18 mouse cellular contexts compared by ENCODE assay signal in the genomic region with DNA sequence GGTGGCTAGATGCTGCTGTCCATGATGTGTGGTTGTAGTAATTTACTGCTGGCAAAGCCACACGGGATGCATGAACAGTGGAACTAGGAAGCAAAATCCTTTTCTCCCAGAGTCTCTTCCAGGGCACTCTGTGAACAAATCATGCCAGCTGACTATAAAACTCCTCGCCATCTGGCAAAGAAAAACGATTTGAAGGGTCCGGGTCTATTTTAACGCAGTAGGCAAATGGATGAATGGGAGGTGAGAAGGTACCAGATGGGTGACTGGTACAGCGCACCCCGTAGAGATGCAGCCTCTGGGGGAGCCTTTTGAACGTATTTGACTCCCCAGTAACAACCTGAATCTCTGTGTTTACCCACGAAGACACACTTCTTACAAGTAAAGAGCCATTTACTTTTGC. TPM values are rescaled to one million over a fixed set of nuclear protein-coding genes. Genes with fewer than 3 reads are reported as not detected.
A peak's percentile ranks its signal among the peaks of the same experiment; 100 is the strongest.
DNase-seq lines count a peak whose midpoint lies in the region; ATAC-seq and TF ChIP-seq lines count a peak whose summit lies in the region.
"Had no signal": no experiment of that assay in that cellular context is flagged by ENCODE, and none has a peak within 500 bp of the region (broad histone marks: within the 10 kb centered on the region; RNA-seq: fewer than 3 reads in every experiment).

No protein-coding gene starts in this region.

- WGBS in forebrain, postnatal 0 days, result 59% methylated on average over 9 of the region's 9 CpGs

- H3K9me3 ChIP-seq in forebrain, postnatal 0 days (ENCODE audit: low read length), result no peaks in the 10 kb centered on the region
- H3K9me3 ChIP-seq: hindbrain, embryonic 10.5 days; limb, embryonic 10.5 days; neural tube, embryonic 12.5 days had no signal

- H3K4me2 ChIP-seq in forebrain, postnatal 0 days (ENCODE audit: low read depth), result peak overlapping the region; percentile 25; the same call in 1 of the 2 replicates
- H3K4me2 ChIP-seq: embryonic facial prominence, embryonic 12.5 days; neural tube, embryonic 12.5 days had no signal

- peak; percentile 40; the same call in 1 of the 2 replicates for ATAC-seq in forebrain, postnatal 0 days

- no peaks in the 10 kb centered on the region for H3K27me3 ChIP-seq in forebrain, postnatal 0 days (ENCODE audit: insufficient read depth, low read length)
- H3K27me3 ChIP-seq: embryonic facial prominence, embryonic 12.5 days; neural tube, embryonic 12.5 days had no signal

- H3K9ac ChIP-seq in forebrain, postnatal 0 days, result no peak overlapping the region
- H3K9ac ChIP-seq: embryonic facial prominence, embryonic 12.5 days; neural tube, embryonic 12.5 days had no signal

- H3K4me3 ChIP-seq in forebrain, postnatal 0 days (ENCODE audit: low read depth, low read length), result no peak overlapping the region
- H3K4me3 ChIP-seq: embryonic facial prominence, embryonic 12.5 days; erythroblast, embryonic 14.5 days; hindbrain, embryonic 10.5 days; limb, embryonic 10.5 days; neural tube, embryonic 12.5 days had no signal

- H3K4me1 ChIP-seq in forebrain, postnatal 0 days (ENCODE audit: insufficient read depth), result no peaks in the 10 kb centered on the region
- H3K4me1 ChIP-seq: embryonic facial prominence, embryonic 12.5 days; hindbrain, embryonic 10.5 days; limb, embryonic 10.5 days; neural tube, embryonic 12.5 days had no signal

- DNase-seq in layer of hippocampus, adult 11-12 months (ENCODE audit: low spot score), result peak; percentile 54
- DNase-seq in layer of hippocampus, adult 9-10 months (ENCODE audit: low spot score), result no peak
- peak; percentile 46 for DNase-seq in right cerebral cortex, adult 18-20 months
- DNase-seq in right cerebral cortex, postnatal 4 days, result no peak
- peak; percentile 45 for DNase-seq in forebrain, postnatal 0 days
- no peak for DNase-seq in kidney, postnatal 14 days
- no peak for DNase-seq in embryo, embryonic 11 days
- DNase-seq: adrenal gland, adult 2 months; cerebellum, adult 9-11 months; kidney, adult 18-20 months; kidney, postnatal 10 days; lung, adult 18-20 months; lung, postnatal 36 days had no signal

- no peaks in the 10 kb centered on the region for H3K36me3 ChIP-seq in forebrain, postnatal 0 days (ENCODE audit: insufficient read depth)

- H3K27ac ChIP-seq in forebrain, postnatal 0 days (ENCODE audit: low read depth, low read length), result peak overlapping the region; percentile 57; the same call in 1 of the 2 replicates
- H3K27ac ChIP-seq: embryonic facial prominence, embryonic 12.5 days; hindbrain, embryonic 10.5 days; limb, embryonic 10.5 days; neural tube, embryonic 12.5 days had no signal

- no peak for TF ChIP-seq CTCF in forebrain, postnatal 0 days (IDR thresholded peaks at IDR 0.05; ENCODE audit: low read depth)

RNA-seq across cellular contexts. Expression of gene Atrnl1, which starts 14.9 kb away (rescaled TPM):
- total RNA-seq in forebrain, postnatal 0 days (2014; rRNA removed), result 56.7 and 59.9 TPM in 2 replicates
- 4.5 and 4.8 TPM in 2 replicates for polyA plus RNA-seq in forebrain, postnatal 0 days (2015; fragmentation: Nextera tagmentation; extraction: Ambion mirVana)

Comparison
In these comparisons a context has a peak if more than half of its experiments do, and no peak if none do; other contexts are left out.
1. DNase-seq: peak in layer of hippocampus, adult 11-12 months (single experiment), right cerebral cortex, adult 18-20 months (single experiment) and forebrain, postnatal 0 days (single experiment); none in layer of hippocampus, adult 9-10 months (single experiment), right cerebral cortex, postnatal 4 days (single experiment), kidney, postnatal 14 days (single experiment) and embryo, embryonic 11 days (single experiment).